Mouse (Mus musculus) forebrain, embryonic 10.5 days (tissue): ENCODE results near the gene Mogs. TPM values are rescaled to one million over a fixed set of nuclear protein-coding genes. Genes with fewer than 3 reads are reported as not detected.
"Not testable (repeated sequence)": the region's sequence is repeated elsewhere in the genome, so short reads cannot be mapped to it uniquely, and the experiment has no call there.

ENCODE experiments used
- DNase-seq: peaks from one replicate; pipeline ENCODE4 v3.0.0-alpha.2; 2017; ENCODE audit warnings: low spot score; ENCODE audit errors: extremely low spot score
- H3K27ac ChIP-seq: fragments of 300-500 bp; sonication (generic); 2 replicates; pipeline ENCODE4 v1.5.1; 2016; ENCODE audit warnings: mild to moderate bottlenecking
- H3K27me3 ChIP-seq: fragments of 300-500 bp; sonication (generic); 2 replicates; pipeline ENCODE4 v1.6.1; 2016; ENCODE audit warnings: mild to moderate bottlenecking; ENCODE audit not compliant: poor library complexity, severe bottlenecking
- H3K36me3 ChIP-seq: fragments of 300-500 bp; sonication (generic); replicated peaks from 2 replicates; pipeline ENCODE4 v1.6.1; 2016; ENCODE audit warnings: mild to moderate bottlenecking, moderate library complexity
- H3K4me1 ChIP-seq: fragments of 300-500 bp; sonication (generic); 2 replicates; pipeline ENCODE4 v1.6.1; 2016
- H3K4me3 ChIP-seq: fragments of 300-500 bp; sonication (generic); 2 replicates; pipeline ENCODE4 v1.5.1; 2016; ENCODE audit warnings: mild to moderate bottlenecking, moderate library complexity
- H3K9me3 ChIP-seq: fragments of 300-500 bp; sonication (generic); 2 replicates; pipeline ENCODE4 v1.6.1; 2016; ENCODE audit warnings: mild to moderate bottlenecking, moderate library complexity
- WGBS: fragments of 180-500 bp; shearing (Covaris S2); methylation state at CpG from one replicate; pipeline ENCODE4 v1.1.7; 2016; 5-methylcytosine and 5-hydroxymethylcytosine counted together
- polyA plus RNA-seq: library from polyadenylated mRNA; unstranded; fragments of >200 nt; fragmentation: Nextera tagmentation; extraction: Ambion mirVana; gene quantifications from 2 replicates; pipeline ENCODE4 v1.2.1, GENCODE M21; 2016

Gene Mogs
- polyA plus RNA-seq, 1 experiment from 2014 or later = 32.6 TPM

DNA sequence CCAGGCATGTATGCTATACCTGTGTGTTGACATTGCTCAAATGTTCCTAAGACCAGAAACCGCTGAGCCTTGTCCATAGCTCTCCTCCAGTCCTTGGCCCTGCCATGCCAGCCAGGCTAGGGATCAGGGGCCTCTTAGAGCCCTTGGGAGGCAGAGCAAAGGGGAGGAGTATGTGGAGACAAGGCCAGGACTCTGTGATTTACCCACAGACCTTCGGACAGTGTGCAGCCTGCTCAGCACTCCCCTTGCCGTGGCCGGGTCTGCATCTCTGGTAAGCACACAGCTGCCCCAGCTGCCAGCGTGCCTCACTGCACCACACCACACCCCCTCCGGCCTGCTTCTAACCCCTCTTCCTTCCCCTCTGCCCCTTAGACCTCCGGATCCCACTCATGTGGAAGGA, 32.0 kb downstream of the Mogs start:
- Histone ChIP-seq H3K4me1 (peaks cover 51% of the 10 kb centered on the region), H3K27ac (0 out of 2 replicates have a peak overlapping the region, but pooled peaks have one; percentile 11), H3K27me3 (peaks cover 9% of the 10 kb centered on the region), H3K36me3 (peaks cover 64% of the 10 kb centered on the region), H3K4me3 (no peak overlapping the region), H3K9me3 (no peaks in the 10 kb centered on the region)
- 66% methylated on average over 7 of the region's 7 CpGs for WGBS
- DNase-seq = no peak

DNA sequence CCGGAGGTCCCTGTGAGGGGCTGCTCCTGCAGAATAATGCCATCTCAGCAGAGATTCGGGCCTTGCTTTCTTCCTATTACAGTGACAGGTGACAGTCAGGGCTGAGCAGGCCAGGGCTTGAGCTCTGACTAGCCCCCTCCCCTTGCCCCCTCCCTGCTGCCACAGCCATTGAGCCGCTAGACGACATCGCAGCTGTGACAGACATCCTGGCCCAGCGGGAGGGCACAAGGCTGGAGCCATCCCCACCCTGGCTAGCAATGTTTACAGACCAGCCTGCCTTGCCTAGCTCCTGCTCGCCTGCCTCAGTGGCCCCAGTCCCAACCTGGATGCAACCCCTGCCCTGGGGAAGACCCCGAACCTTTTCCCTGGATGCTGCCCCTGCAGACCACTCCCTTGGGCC, 36.4 kb downstream of the Mogs start:
- no peak for DNase-seq
- Histone ChIP-seq H3K4me3 (no peak overlapping the region), H3K27ac (no peak overlapping the region), H3K9me3 (no peaks in the 10 kb centered on the region), H3K27me3 (peaks cover 9% of the 10 kb centered on the region; the same call in 1 of the 2 replicates), H3K36me3 (peaks cover 77% of the 10 kb centered on the region), H3K4me1 (peaks cover 54% of the 10 kb centered on the region)
- 31% methylated on average over 8 of the region's 8 CpGs for WGBS

DNA sequence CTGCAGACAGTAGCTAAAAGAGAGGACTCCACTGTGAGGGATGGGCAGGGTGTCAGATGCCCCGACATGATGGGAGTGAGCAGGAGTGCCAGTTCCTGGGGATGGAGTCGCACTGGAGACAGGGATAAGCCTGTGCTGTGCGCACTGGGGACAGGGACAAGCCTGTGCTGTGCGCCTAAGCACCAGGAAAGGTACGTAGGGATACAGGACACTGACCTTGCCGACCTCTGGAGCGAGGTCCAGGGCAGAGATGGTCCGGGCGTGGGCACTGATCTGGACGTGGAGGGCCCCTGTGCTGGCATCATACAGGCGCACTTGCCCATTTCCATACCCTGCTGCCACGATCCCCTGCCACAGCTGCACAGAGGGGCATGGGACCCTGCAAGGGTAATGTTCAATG, 37.7 kb downstream of the Mogs start:
- H3K27ac ChIP-seq = no peak overlapping the region
- H3K36me3 ChIP-seq = peaks cover 63% of the 10 kb centered on the region
- no peak for DNase-seq
- H3K9me3 ChIP-seq = no peaks in the 10 kb centered on the region
- peaks cover 9% of the 10 kb centered on the region; the same call in 1 of the 2 replicates for H3K27me3 ChIP-seq
- WGBS = 88% methylated on average over 12 of the region's 12 CpGs
- peaks cover 47% of the 10 kb centered on the region for H3K4me1 ChIP-seq
- H3K4me3 ChIP-seq = no peak overlapping the region

DNA sequence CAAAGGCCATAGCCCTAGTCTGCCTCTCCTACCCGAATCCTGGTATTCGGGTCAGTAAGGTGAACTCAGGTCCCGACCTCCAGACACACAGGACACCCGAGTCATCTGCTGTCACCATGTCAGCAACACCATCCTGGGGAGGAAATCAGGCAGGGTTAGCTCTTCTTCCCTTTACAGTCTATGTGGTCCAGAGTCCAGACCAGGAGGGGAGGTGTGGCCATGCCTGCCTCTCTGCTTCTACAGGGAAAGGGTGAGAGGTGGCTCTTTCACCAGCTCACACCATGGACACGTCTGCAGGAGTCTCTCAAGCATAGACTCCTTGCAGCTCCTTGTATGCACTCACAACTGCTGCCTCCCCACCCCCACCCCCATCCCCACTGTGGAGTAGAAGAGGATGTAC, 38.2 kb downstream of the Mogs start:
- H3K36me3 ChIP-seq = peaks cover 59% of the 10 kb centered on the region
- DNase-seq = no peak
- 79% methylated on average over 5 of the region's 5 CpGs for WGBS
- no peak overlapping the region for H3K4me3 ChIP-seq
- peaks cover 47% of the 10 kb centered on the region for H3K4me1 ChIP-seq
- peaks cover 9% of the 10 kb centered on the region; the same call in 1 of the 2 replicates for H3K27me3 ChIP-seq
- H3K9me3 ChIP-seq = no peaks in the 10 kb centered on the region
- no peak overlapping the region for H3K27ac ChIP-seq

DNA sequence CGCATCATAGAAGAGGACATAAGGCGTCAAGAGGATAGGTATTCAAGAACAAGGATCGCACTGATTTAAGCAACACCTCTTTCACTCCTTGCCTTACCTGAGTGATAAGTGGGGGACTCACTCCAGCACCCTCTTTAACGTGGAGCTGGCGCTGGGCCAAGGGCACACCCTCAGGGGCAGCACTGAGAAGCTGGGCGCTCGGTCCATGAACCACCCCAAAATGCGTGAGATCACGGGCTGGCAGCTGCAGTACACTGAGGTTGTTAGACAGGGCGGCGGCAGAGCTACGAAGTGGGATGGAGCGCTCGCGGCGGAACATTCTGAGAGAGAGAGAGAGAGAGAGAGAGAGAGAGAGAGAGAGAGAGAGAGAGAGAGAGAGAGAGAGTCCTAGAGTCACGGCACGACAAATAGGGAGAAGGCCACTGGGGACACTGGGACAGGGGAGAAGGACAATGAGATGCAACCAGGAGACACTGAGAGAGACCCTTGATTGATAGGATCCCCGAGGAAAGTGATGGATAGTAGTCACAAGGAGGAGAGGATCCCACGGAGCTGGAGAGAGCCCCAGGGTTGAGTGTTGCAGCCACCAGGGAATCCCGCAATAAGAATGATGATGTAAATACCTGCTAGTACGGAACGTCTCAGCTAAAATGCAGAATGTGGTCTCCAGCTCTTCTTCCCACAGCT, 40.4 kb downstream of the Mogs start:
- DNase-seq = no peak
- Histone ChIP-seq H3K4me1 (peaks cover 44% of the 10 kb centered on the region), H3K27ac (peak overlapping the region; percentile 83), H3K4me3 (peak overlapping the region; percentile 68), H3K9me3 (no peaks in the 10 kb centered on the region), H3K36me3 (peaks cover 37% of the 10 kb centered on the region), H3K27me3 (peaks cover 20% of the 10 kb centered on the region)
- WGBS = 9% methylated on average over 23 of the region's 23 CpGs

DNA sequence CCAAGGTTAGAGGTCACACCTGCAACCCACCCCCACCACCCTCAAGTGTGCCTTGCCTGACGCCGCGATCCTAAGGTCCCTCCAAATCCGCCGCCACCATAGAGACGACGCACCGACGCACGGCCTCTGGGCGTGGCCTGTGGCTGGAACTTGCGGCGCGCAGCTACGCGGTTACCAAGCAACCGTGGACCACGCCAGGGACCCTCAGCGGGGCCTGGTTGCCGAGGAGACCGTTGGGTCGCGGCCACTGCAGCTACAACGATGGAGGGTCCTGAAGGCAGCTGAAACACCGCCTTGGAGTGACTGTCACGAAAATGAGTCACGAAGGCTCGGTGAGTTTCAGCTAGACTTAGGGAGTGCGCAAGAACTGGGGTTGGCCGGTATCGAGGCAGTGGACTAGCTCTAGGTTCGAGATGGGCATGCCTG, 41.0 kb downstream of the Mogs start, which contains the start of the genes Wdr54 and 1700003E16Rik:
Gene Wdr54 (minus strand): TSS at position 139 of the 426 bp plus-strand sequence.
Gene 1700003E16Rik (plus strand): TSS at position 146 of the 426 bp plus-strand sequence.
- H3K27ac ChIP-seq = peak within 1 kb of the TSS; percentile 83
- no peaks in the 10 kb centered on the region for H3K9me3 ChIP-seq
- peaks cover 31% of the 10 kb centered on the region for H3K36me3 ChIP-seq
- peak; percentile 91 for DNase-seq
- 1% methylated on average over 32 of the region's 32 CpGs for WGBS
- H3K27me3 ChIP-seq = peaks cover 26% of the 10 kb centered on the region
- H3K4me3 ChIP-seq = peak within 1 kb of the TSS; percentile 68
- peaks cover 43% of the 10 kb centered on the region for H3K4me1 ChIP-seq

DNA sequence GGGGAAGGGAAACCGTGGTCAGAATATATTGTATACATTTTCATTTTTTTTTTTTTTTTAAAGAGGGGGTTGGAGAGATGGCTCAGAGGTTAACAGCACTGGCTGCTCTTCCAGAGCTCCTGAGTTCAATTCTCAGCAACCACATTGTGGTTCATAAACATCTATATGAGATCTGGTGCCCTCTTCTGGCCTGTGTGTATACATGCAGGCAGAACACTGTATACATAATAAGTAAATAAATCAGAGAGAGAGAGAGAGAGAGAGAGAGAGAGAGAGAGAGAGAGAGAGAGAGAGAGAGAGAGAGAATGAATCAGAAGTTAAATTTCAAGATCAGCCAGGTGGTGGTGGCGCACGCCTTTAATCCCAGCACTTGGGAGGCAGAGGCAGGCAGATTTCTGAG, 44.2 kb downstream of the Mogs start:
- H3K27ac ChIP-seq, H3K36me3 ChIP-seq, DNase-seq, H3K4me3 ChIP-seq, H3K9me3 ChIP-seq: not testable (repeated sequence)
- H3K27me3 ChIP-seq = peaks cover 47% of the 10 kb centered on the region
- H3K4me1 ChIP-seq = peaks cover 45% of the 10 kb centered on the region
- 39% methylated on average over 3 of the region's 3 CpGs for WGBS

DNA sequence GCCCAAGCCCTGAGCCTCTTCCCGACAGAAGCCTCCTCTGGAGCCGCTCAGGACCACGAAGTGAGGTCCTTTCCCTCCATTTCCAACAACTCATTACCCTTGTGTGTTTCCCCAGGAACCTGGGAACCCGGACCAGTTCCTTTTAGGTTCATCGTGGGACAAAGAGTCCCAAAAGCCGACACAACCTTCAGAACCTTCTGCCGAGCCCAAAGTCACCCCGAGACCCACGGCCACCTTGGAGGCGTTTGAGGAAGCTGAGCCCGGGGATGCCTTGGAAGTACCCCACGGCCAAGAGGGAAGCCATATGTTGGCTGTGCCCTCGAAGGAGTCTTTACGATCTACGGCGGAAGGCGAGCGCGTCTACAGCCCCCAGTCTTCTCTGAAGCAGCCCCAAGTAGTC, 46.1 kb downstream of the Mogs start:
- H3K4me1 ChIP-seq = peaks cover 35% of the 10 kb centered on the region
- WGBS = 5% methylated on average over 19 of the region's 19 CpGs
- H3K27me3 ChIP-seq = peaks cover 38% of the 10 kb centered on the region
- no peaks in the 10 kb centered on the region for H3K36me3 ChIP-seq
- no peaks in the 10 kb centered on the region for H3K9me3 ChIP-seq
- peak overlapping the region; percentile 58; the same call in 1 of the 2 replicates for H3K27ac ChIP-seq
- H3K4me3 ChIP-seq = peak overlapping the region; percentile 45
- no peak for DNase-seq

DNA sequence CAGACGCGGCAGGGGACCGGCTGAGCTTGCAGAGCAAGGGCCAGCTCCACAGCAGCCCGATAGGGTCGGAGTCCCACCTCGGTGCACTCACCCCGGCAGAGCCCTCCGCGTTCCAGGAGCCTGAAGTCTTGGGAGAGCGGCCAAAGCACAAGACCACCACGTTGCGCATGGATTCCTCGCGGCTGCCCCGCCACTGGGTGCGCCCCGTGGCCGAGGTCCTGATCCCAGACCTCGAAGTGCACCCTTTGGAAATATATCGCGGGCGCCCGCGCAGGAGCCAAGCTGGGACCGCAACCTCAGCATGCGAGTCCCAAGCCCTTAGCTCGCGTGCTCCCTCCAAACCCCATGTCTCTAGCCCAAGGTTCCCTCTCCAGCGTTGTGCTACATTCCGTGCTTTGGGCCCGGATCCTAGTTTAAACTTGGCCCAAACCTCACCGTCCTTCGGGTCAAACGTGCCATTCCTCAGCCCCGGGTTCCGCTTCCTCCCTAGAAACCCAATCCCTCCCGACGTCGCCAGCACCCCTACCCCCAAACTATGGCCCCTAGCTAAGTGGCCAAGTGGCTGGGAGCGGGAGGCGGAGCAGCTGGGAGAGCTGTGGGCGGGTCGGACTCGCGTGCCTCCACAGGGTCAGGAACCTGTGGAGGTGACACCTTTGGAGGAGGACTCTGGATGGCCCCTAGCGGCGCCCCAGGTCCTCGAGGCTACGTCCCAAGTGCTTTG, 46.8 kb downstream of the Mogs start:
- H3K4me3 ChIP-seq = peak overlapping the region; percentile 45
- peaks cover 39% of the 10 kb centered on the region for H3K4me1 ChIP-seq
- peak; percentile 44 for DNase-seq
- no peaks in the 10 kb centered on the region for H3K9me3 ChIP-seq
- under 1% methylated on average over 49 of the region's 49 CpGs for WGBS
- peak overlapping the region; percentile 58; the same call in 1 of the 2 replicates for H3K27ac ChIP-seq
- H3K27me3 ChIP-seq = peaks cover 38% of the 10 kb centered on the region
- no peaks in the 10 kb centered on the region for H3K36me3 ChIP-seq

DNA sequence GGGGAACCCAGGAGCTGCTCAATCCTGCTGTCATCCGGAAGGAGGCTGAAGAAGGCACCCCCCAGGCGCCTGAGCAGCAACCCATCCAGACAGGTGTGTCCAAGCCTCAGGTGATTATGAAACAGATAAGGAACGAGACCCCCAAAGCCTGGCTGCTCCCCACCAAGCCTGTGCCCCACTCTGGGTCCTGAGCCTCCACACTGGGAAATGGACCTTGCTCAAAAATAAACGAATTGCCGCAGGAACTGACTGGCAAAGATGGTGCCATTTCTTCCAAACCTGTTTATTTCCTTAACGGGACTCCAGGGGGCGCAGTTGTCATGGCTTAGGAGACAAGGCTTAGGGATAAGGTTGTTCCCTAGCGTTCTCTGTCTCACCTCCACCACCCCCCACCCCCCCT, 47.4 kb downstream of the Mogs start:
- peaks cover 43% of the 10 kb centered on the region for H3K4me1 ChIP-seq
- DNase-seq = peak; percentile 72
- H3K36me3 ChIP-seq = no peaks in the 10 kb centered on the region
- H3K27ac ChIP-seq = 0 out of 2 replicates have a peak overlapping the region, but pooled peaks have one; percentile 9
- WGBS = 1% methylated on average over 8 of the region's 8 CpGs
- H3K4me3 ChIP-seq = peak overlapping the region; percentile 45
- H3K27me3 ChIP-seq = peaks cover 38% of the 10 kb centered on the region
- H3K9me3 ChIP-seq = no peaks in the 10 kb centered on the region

DNA sequence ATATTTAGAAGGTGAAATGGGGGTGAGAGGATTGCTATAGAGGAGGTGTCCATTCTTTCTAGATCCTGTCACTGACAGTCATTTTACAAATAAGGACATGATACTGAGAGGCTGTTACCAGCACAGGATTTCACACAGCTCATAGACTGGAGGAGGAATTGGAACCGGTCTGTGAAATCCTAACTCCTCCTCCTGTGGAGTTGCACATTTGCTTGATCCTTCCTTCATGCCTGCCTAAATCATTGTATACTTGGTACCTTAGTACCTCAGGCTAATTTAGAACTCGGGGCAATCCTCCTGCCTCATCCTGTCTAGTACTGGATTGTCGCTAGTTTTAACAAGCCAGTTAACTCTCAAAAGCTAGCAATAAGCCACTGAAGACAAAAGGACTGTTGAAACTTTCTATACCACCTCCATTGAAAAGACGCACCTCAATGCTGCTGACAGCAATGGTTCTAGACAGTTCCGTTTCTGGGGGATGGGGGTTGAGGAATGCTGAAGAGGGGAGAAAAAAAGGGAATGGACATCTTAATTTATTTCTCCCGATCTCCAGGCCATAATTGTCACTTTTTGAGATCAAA, 49.8 kb downstream of the Mogs start:
- Histone ChIP-seq H3K36me3 (no peaks in the 10 kb centered on the region), H3K9me3 (no peaks in the 10 kb centered on the region), H3K27me3 (peaks cover 33% of the 10 kb centered on the region), H3K4me1 (peaks cover 43% of the 10 kb centered on the region), H3K4me3 (peak overlapping the region; percentile 94), H3K27ac (peak overlapping the region; percentile 99)
- 4% methylated on average over 6 of the region's 6 CpGs for WGBS
- no peak for DNase-seq

DNA sequence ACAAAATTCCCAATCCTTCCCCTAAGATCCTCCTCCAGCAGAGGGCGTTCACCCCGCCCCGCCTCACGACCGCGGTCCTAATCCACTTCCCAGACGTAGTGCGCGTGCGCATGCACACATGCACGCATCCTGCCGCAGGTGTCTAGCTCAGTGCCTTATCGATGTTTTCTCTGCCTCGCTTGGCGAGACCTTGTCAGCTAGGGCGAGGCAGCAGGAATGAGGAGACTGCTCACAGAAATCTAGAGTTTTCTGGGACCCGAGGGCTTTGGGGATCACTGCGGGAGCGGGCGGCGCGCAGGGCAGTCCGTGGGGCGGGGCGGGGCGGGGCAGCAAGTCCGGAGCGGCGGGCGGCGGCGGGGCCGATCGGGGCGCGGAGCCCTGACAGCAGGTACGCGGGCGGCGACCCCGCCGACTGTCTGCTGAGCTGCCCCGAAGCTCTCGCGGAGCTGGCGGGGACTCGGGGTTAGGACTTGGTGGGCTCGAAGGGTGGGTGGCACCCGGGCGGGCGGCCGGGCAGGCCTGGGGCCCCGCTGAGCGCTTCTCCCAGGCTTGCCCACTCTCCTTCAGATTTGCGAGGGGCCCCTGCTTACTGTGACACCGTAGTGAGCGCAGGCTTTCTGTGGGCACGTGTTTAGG, 50.4 kb downstream of the Mogs start, which contains the start of gene Dctn1:
Gene Dctn1 (plus strand): TSS at position 314 of the 636 bp plus-strand sequence.
- peak within 1 kb of the TSS; percentile 99 for H3K27ac ChIP-seq
- DNase-seq = peak; percentile 94
- peaks cover 27% of the 10 kb centered on the region for H3K27me3 ChIP-seq
- peaks cover 43% of the 10 kb centered on the region for H3K4me1 ChIP-seq
- no peaks in the 10 kb centered on the region for H3K9me3 ChIP-seq
- H3K4me3 ChIP-seq = peak within 1 kb of the TSS; percentile 94
- H3K36me3 ChIP-seq = no peaks in the 10 kb centered on the region
- WGBS = under 1% methylated on average over 58 of the region's 58 CpGs
